Mouse (Mus musculus) forebrain, embryonic 14.5 days (tissue): ENCODE measurements at regions not wholly inside any gene's neighbourhood (a gene's known extent, or its start where the extent isn't known, plus 50 kb on each side); places are given as distances from the start of the nearest gene placed in this dataset.

Source experiments
- ATAC-seq: fragments of 200-750 bp; cut with Nextera tagmentation; 2 replicates; pipeline ENCODE4 v1.8.0; 2017; ENCODE audit warnings: mild to moderate bottlenecking, moderate library complexity
- DNase-seq: peaks from one replicate; pipeline ENCODE4 v3.0.0-alpha.2; 2015; ENCODE audit warnings: low spot score
- H3K27ac ChIP-seq: fragments of 300-500 bp; sonication (generic); 2 replicates; pipeline ENCODE4 v1.5.1; 2014; ENCODE audit warnings: low read depth, mild to moderate bottlenecking, control low read depth, low read length, moderate library complexity
- H3K27me3 ChIP-seq: fragments of 300-500 bp; sonication (generic); replicated peaks from 2 replicates; pipeline ENCODE4 v1.6.1; 2014; ENCODE audit warnings: low read length, control low read depth, mixed read lengths; ENCODE audit not compliant: control insufficient read depth, insufficient read depth
- H3K36me3 ChIP-seq: fragments of 300-500 bp; sonication (generic); 2 replicates; pipeline ENCODE4 v1.6.1; 2014; ENCODE audit warnings: low read length, control low read depth; ENCODE audit not compliant: control insufficient read depth, insufficient read depth
- H3K4me1 ChIP-seq: fragments of 300-500 bp; sonication (generic); 2 replicates; pipeline ENCODE4 v1.6.1; 2014; ENCODE audit warnings: antibody characterized with exemption, low read length, control low read depth; ENCODE audit not compliant: control insufficient read depth, insufficient read depth
- H3K4me2 ChIP-seq: fragments of 300-500 bp; sonication (generic); 2 replicates; pipeline ENCODE4 v1.6.1; 2014; ENCODE audit warnings: mild to moderate bottlenecking, control low read depth, low read length
- H3K4me3 ChIP-seq: fragments of 300-500 bp; sonication (generic); 2 replicates; pipeline ENCODE4 v1.5.1; 2014; ENCODE audit warnings: low read depth, low read length, control low read depth
- H3K9ac ChIP-seq: fragments of 300-500 bp; sonication (generic); 2 replicates; pipeline ENCODE4 v1.6.1; 2014; ENCODE audit warnings: mild to moderate bottlenecking, low read length, control low read depth, moderate library complexity
- H3K9me3 ChIP-seq: fragments of 300-500 bp; sonication (generic); replicated peaks from 2 replicates; pipeline ENCODE4 v1.6.1; 2016; ENCODE audit warnings: low read length, control low read depth, mixed read lengths; ENCODE audit not compliant: control insufficient read depth
- WGBS: fragments of 180-500 bp; shearing (Covaris S2); extraction: QIAGEN DNeasy Blood & Tissue Kit; methylation state at CpG from one replicate; pipeline ENCODE4 v1.1.7; 2014; 5-methylcytosine and 5-hydroxymethylcytosine counted together

GRCm38 (mm10) chr11:111296309-111296721 lies 230.4 kb downstream of the Kcnj2 start:
- Histone ChIP-seq H3K4me3 (no peak overlapping the region), H3K9me3 (0 out of 2 replicates have a peak, but pooled peaks cover 3% of the 10 kb centered on the region), H3K4me1 (peaks cover 3% of the 10 kb centered on the region; the same call in 1 of the 2 replicates), H3K36me3 (no peaks in the 10 kb centered on the region), H3K4me2 (peak overlapping the region; percentile 34), H3K9ac (no peak overlapping the region), H3K27ac (no peak overlapping the region), H3K27me3 (no peaks in the 10 kb centered on the region)
- DNase-seq, result peak; percentile 66
- ATAC-seq, result peak; percentile 72
- WGBS, result 18% methylated on average over 9 of the region's 9 CpGs

DNA sequence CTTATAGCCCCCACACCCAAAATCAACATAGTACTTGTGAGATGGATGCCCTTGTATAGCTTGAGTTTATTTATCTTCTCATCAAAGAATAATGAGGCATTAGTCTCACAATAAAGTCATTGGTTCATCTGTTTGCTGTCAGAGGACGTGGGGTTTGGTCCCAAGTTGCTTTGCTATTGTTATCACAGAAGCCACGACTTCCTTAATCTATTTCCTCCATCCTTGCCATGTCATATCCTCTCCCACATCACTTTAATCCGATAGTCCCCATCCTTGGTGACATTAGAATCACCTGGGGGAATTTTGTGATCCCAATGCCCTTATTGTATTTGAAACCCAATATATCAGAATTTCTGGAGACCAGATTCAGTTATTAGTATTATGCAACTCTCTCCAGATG lies 246.8 kb downstream of the Kcnj2 start:
- Histone ChIP-seq H3K27me3 (no peaks in the 10 kb centered on the region), H3K27ac (no peak overlapping the region), H3K9me3 (no peaks in the 10 kb centered on the region), H3K36me3 (no peaks in the 10 kb centered on the region), H3K4me1 (peaks cover 2% of the 10 kb centered on the region; the same call in 1 of the 2 replicates), H3K4me2 (no peak overlapping the region), H3K9ac (no peak overlapping the region), H3K4me3 (no peak overlapping the region)
- 73% methylated on average over 3 of the region's 3 CpGs for WGBS
- ATAC-seq (no peak), DNase-seq (no peak)

DNA sequence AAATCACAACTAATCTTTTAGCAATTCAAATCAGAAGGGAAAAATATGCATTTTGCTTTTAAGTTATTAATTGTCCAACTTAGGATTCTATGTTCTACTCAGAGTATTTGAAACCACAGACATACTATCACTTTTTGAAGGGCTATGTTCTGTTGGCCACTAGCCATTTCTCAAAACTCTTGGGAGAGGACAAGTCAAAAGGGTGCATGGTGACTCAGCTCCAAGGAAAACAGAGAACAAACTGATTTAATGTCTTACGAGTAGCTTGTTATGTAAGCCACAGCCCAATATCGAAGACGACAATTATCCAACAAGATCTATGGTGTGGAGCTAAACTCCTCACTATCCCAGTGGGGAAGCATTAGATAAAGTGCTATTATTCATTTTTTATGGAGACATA lies 247.6 kb downstream of the Kcnj2 start:
- no peaks in the 10 kb centered on the region for H3K36me3 ChIP-seq
- peaks cover 2% of the 10 kb centered on the region; the same call in 1 of the 2 replicates for H3K4me1 ChIP-seq
- WGBS, result 84% methylated on average over 3 of the region's 3 CpGs
- no peak overlapping the region for H3K4me2 ChIP-seq
- H3K4me3 ChIP-seq, result no peak overlapping the region
- no peak for DNase-seq
- H3K9ac ChIP-seq, result no peak overlapping the region
- H3K27me3 ChIP-seq, result no peaks in the 10 kb centered on the region
- ATAC-seq, result no peak
- H3K9me3 ChIP-seq, result no peaks in the 10 kb centered on the region
- no peak overlapping the region for H3K27ac ChIP-seq

DNA sequence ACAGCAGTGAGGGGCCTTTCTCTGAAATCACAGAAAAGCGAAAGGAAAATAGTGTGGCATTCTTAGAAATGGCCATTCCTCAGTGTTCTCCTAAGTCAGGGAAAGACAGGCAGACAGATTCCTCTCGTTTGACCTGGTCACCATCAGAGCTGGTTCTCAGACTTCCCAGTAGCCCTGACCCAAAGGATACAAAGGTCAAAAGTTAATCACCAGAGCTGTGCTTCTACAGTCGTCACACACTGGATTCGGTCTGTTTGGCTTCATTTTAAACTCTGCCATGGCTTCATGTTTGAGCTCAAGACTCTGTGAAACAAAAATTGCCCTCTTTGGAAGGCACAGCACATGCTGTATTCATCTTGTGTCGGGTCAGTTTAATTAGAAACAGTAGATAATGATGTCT lies 255.6 kb downstream of the Kcnj2 start:
- Histone ChIP-seq H3K27ac (no peak overlapping the region), H3K9ac (no peak overlapping the region), H3K27me3 (no peaks in the 10 kb centered on the region), H3K4me1 (peaks cover 2% of the 10 kb centered on the region; the same call in 1 of the 2 replicates), H3K4me3 (no peak overlapping the region), H3K9me3 (no peaks in the 10 kb centered on the region), H3K4me2 (no peak overlapping the region), H3K36me3 (no peaks in the 10 kb centered on the region)
- no peak for DNase-seq
- 76% methylated on average over 5 of the region's 5 CpGs for whole genome bisulfite sequencing
- no peak for ATAC-seq

GRCm38 (mm10) chr11:111324453-111325010 lies 258.6 kb downstream of the Kcnj2 start:
- no peaks in the 10 kb centered on the region for H3K27me3 ChIP-seq
- DNase-seq (no peak), ATAC-seq (no peak)
- no peaks in the 10 kb centered on the region for H3K36me3 ChIP-seq
- 76% methylated on average over 5 of the region's 5 CpGs for WGBS
- no peaks in the 10 kb centered on the region for H3K9me3 ChIP-seq
- no peak overlapping the region for H3K4me2 ChIP-seq
- no peaks in the 10 kb centered on the region for H3K4me1 ChIP-seq
- no peak overlapping the region for H3K4me3 ChIP-seq
- no peak overlapping the region for H3K9ac ChIP-seq
- no peak overlapping the region for H3K27ac ChIP-seq

DNA sequence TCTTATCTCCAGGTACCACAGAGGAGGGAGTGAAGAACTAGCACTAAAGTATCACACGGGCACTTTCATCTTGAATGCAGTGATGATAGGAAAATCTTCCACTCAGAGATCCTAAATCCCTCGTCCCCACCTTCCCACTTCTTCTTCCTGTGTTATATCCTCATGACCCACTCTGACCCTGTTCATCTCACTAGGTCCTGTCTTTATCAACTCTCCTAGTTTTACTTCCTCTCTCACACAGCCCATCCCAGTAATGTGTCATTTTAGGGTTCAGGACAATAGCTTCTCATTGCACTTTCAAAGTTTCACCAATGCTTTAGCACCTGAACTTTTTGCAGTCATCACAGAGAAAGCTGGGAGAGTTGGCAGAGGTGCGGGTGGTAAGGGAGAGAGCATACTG lies 261.0 kb downstream of the Kcnj2 start:
- Histone ChIP-seq H3K27me3 (no peaks in the 10 kb centered on the region), H3K4me3 (no peak overlapping the region)
- WGBS, result 87% methylated on average over 3 of the region's 3 CpGs

GRCm38 (mm10) chr11:111328258-111328657 lies 262.3 kb downstream of the Kcnj2 start:
- Histone ChIP-seq H3K27me3 (no peaks in the 10 kb centered on the region), H3K36me3 (no peaks in the 10 kb centered on the region), H3K4me1 (no peaks in the 10 kb centered on the region), H3K9ac (no peak overlapping the region), H3K9me3 (no peaks in the 10 kb centered on the region), H3K4me3 (no peak overlapping the region), H3K27ac (no peak overlapping the region), H3K4me2 (no peak overlapping the region)
- DNase-seq (no peak), ATAC-seq (no peak)
- WGBS, result 24% methylated on average over 1 of the region's 1 CpGs

More for the DNA sequence above, 261.0 kb downstream of the Kcnj2 start:
- no peaks in the 10 kb centered on the region for H3K4me1 ChIP-seq
- no peak overlapping the region for H3K4me2 ChIP-seq
- no peak overlapping the region for H3K27ac ChIP-seq
- no peak for ATAC-seq
- no peak overlapping the region for H3K9ac ChIP-seq
- no peaks in the 10 kb centered on the region for H3K9me3 ChIP-seq
- no peaks in the 10 kb centered on the region for H3K36me3 ChIP-seq
- DNase-seq, result no peak

- no peak for ATAC-seq
- H3K4me3 ChIP-seq, result no peak overlapping the region
- DNase-seq, result no peak
Measured at GRCm38 (mm10) chr11:111331592-111331991, 265.6 kb downstream of the Kcnj2 start.

DNA sequence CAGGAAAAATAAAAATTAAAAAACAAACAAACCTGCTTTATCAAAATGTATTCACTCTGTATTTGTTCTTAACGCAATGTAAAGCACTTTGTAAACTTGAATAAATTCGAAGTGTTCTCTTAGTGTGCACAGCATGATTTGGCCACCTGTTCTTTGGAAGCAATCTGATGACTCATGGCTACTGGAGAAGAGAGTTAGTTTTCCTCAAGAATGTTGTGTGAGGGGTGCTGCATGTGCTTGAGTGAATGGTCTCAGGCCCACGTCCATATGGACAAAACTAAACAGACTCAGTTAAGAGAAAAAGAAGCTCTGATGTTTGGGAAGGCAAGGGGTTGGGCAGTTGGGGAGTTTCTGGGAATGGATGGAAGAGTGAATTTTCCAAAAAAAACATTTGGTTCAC lies 267.1 kb downstream of the Kcnj2 start:
- H3K36me3 ChIP-seq, result no peaks in the 10 kb centered on the region
- 82% methylated on average over 3 of the region's 3 CpGs for WGBS
- no peak overlapping the region for H3K27ac ChIP-seq
- H3K9ac ChIP-seq, result no peak overlapping the region
- ATAC-seq (no peak), DNase-seq (no peak)
- no peaks in the 10 kb centered on the region for H3K27me3 ChIP-seq
- H3K9me3 ChIP-seq, result no peaks in the 10 kb centered on the region
- H3K4me1 ChIP-seq, result no peaks in the 10 kb centered on the region
- no peak overlapping the region for H3K4me3 ChIP-seq
- H3K4me2 ChIP-seq, result no peak overlapping the region

More at GRCm38 (mm10) chr11:111331592-111331991, 265.6 kb downstream of the Kcnj2 start:
- Histone ChIP-seq H3K9ac (no peak overlapping the region), H3K27ac (no peak overlapping the region), H3K4me1 (no peaks in the 10 kb centered on the region), H3K4me2 (no peak overlapping the region), H3K9me3 (no peaks in the 10 kb centered on the region), H3K36me3 (no peaks in the 10 kb centered on the region), H3K27me3 (no peaks in the 10 kb centered on the region)
